Mouse (Mus musculus) thymus, postnatal 25 days (tissue): ENCODE measurements around the gene Rftn1.

Experiments
- DNase-seq: peaks from one replicate; pipeline ENCODE4 v3.0.0; 2022

The Rftn1 gene

GRCm38 (mm10) chr17:50199075-50199850 lies 8.8 kb upstream of the Rftn1 start:
- DNase-seq = no peak

- DNase-seq = no peak
Observed at GRCm38 (mm10) chr17:50197572-50197971, 7.1 kb upstream of the Rftn1 start.

- no peak for DNase-seq
Observed at GRCm38 (mm10) chr17:50196005-50196672, 5.7 kb upstream of the Rftn1 start.

- DNase-seq = no peak
Observed at GRCm38 (mm10) chr17:50195399-50195798, 4.9 kb upstream of the Rftn1 start.

- no peak for DNase-seq
Observed at GRCm38 (mm10) chr17:50194541-50194940, 4.1 kb upstream of the Rftn1 start.

- no peak for DNase-seq
Observed at GRCm38 (mm10) chr17:50193653-50194052, 3.2 kb upstream of the Rftn1 start.

GRCm38 (mm10) chr17:50192376-50192940 lies 2.0 kb upstream of the Rftn1 start:
- no peak for DNase-seq

GRCm38 (mm10) chr17:50191318-50191957 lies 964 bp upstream of the Rftn1 start:
- DNase-seq = no peak

GRCm38 (mm10) chr17:50189381-50190012 lies 977 bp downstream of the Rftn1 start:
- DNase-seq = peak; percentile 90

GRCm38 (mm10) chr17:50188662-50189345 lies 1.7 kb downstream of the Rftn1 start:
- no peak for DNase-seq

- DNase-seq = peak; percentile 50
Observed at GRCm38 (mm10) chr17:50185616-50186015, 4.9 kb downstream of the Rftn1 start.

GRCm38 (mm10) chr17:50185083-50185482 lies 5.4 kb downstream of the Rftn1 start:
- no peak for DNase-seq

GRCm38 (mm10) chr17:50184217-50185038 lies 6.0 kb downstream of the Rftn1 start:
- no peak for DNase-seq

- no peak for DNase-seq
Observed at GRCm38 (mm10) chr17:50183300-50183699, 7.2 kb downstream of the Rftn1 start.

GRCm38 (mm10) chr17:50182542-50182951 lies 7.9 kb downstream of the Rftn1 start:
- DNase-seq = no peak

- DNase-seq = no peak
Observed at GRCm38 (mm10) chr17:50180899-50181570, 9.4 kb downstream of the Rftn1 start.

- no peak for DNase-seq
Observed at GRCm38 (mm10) chr17:50173776-50174175, 16.7 kb downstream of the Rftn1 start.

- peak; percentile 63 for DNase-seq
Observed at GRCm38 (mm10) chr17:50173368-50173767, 17.1 kb downstream of the Rftn1 start.

- DNase-seq = no peak
Observed at GRCm38 (mm10) chr17:50172795-50173194, 17.7 kb downstream of the Rftn1 start.

- DNase-seq = no peak
Observed at GRCm38 (mm10) chr17:50170935-50171545, 19.4 kb downstream of the Rftn1 start.
